ENCODE assay signal across 23 mouse cellular contexts in genomic region chr1:156610257-156610656, GRCm38 (mm10). TPM values are rescaled to one million over a fixed set of nuclear protein-coding genes. Genes with fewer than 3 reads are reported as not detected.
DNase-seq lines count a peak whose midpoint lies in the region; ATAC-seq and TF ChIP-seq lines count a peak whose summit lies in the region.
"Had no signal": no experiment of that assay in that cellular context is flagged by ENCODE, and none has a peak within 500 bp of the region (broad histone marks: within the 10 kb centered on the region; RNA-seq: fewer than 3 reads in every experiment).

No protein-coding gene starts in this region.

- H3K79me2 ChIP-seq in MEL (ENCODE audit: control insufficient read depth, insufficient read depth, low read length, poor library complexity): peaks cover 10% of the 10 kb centered on the region

- TF ChIP-seq EP300 in MEL (IDR thresholded peaks at IDR 0.05; ENCODE audit: low read depth in 1 of 2, low read length in 2 of 2): peak; percentile 86 to 94

- no peak for TF ChIP-seq RAD21 in MEL (IDR thresholded peaks at IDR 0.05; ENCODE audit: low read depth, low read length)

- peaks cover 18% of the 10 kb centered on the region for H3K4me1 ChIP-seq in liver, embryonic 11.5 days (replicated peaks; ENCODE audit: control insufficient read depth, insufficient read depth, low read length)
- peaks cover 11 to 23% of the 10 kb centered on the region in 2 experiments for H3K4me1 ChIP-seq in MEL (ENCODE audit: control insufficient read depth in 1 of 2, insufficient read depth in 2 of 2, low read length in 2 of 2)
- peaks cover 4% of the 10 kb centered on the region for H3K4me1 ChIP-seq in liver, embryonic 16.5 days (ENCODE audit: control insufficient read depth, low read depth, low read length)

- 0 out of 2 replicates have a peak overlapping the region, but pooled peaks have one; percentile 16 for H3K4me2 ChIP-seq in liver, embryonic 11.5 days
- H3K4me2 ChIP-seq in liver, embryonic 16.5 days (ENCODE audit: low read depth, low read length): no peak overlapping the region
- H3K4me2 ChIP-seq: embryonic facial prominence, embryonic 15.5 days; hindbrain, embryonic 12.5 days had no signal

- H3K27ac ChIP-seq in liver, embryonic 11.5 days (ENCODE audit: low read depth, low read length): no peak overlapping the region
- peak overlapping the region; percentile 89 for H3K27ac ChIP-seq in MEL (ENCODE audit: control insufficient read depth, low read depth, low read length)
- H3K27ac ChIP-seq in liver, embryonic 16.5 days (ENCODE audit: low read length): no peak overlapping the region
- H3K27ac ChIP-seq: embryonic facial prominence, embryonic 15.5 days; forebrain, embryonic 10.5 days; heart, embryonic 10.5 days; hindbrain, embryonic 12.5 days had no signal

- 47% methylated on average over 1 of the region's 1 CpGs for WGBS in liver, embryonic 11.5 days
- WGBS in liver, embryonic 16.5 days (ENCODE audit: insufficient replicate concordance): 35% methylated on average over 1 of the region's 1 CpGs

- no peak for TF ChIP-seq CTCF in MEL (IDR thresholded peaks at IDR 0.05 in 2 of 3, conservative IDR thresholded peaks at IDR 0.05 in 1 of 3; ENCODE audit: control insufficient read depth in 1 of 3, insufficient read depth in 1 of 3, low read depth in 2 of 3, low read length in 3 of 3, poor library complexity in 1 of 3, severe bottlenecking in 1 of 3)

- no peak overlapping the region for H3K9ac ChIP-seq in liver, embryonic 11.5 days (ENCODE audit: low read depth, low read length)
- H3K9ac ChIP-seq in MEL (ENCODE audit: control insufficient read depth, low read depth, low read length, poor library complexity, severe bottlenecking): peak overlapping the region; percentile 2; the same call in 1 of the 2 replicates
- no peak overlapping the region for H3K9ac ChIP-seq in liver, embryonic 16.5 days (ENCODE audit: low read depth, low read length)
- H3K9ac ChIP-seq: embryonic facial prominence, embryonic 15.5 days; hindbrain, embryonic 12.5 days had no signal

- no peaks in the 10 kb centered on the region for H3K36me3 ChIP-seq in liver, embryonic 11.5 days (ENCODE audit: control insufficient read depth, insufficient read depth, low read length)
- H3K36me3 ChIP-seq in MEL (ENCODE audit: control insufficient read depth in 1 of 2, insufficient read depth in 2 of 2, low read length in 2 of 2): peaks cover 0 to 34% of the 10 kb centered on the region in 2 experiments; a peak in 2 of 4 replicates
- H3K36me3 ChIP-seq in liver, embryonic 16.5 days (ENCODE audit: control insufficient read depth, insufficient read depth): no peaks in the 10 kb centered on the region
- H3K36me3 ChIP-seq: embryonic facial prominence, embryonic 15.5 days; hindbrain, embryonic 12.5 days had no signal

- no peak for DNase-seq in liver, embryonic 11.5 days (ENCODE audit: low spot score)
- DNase-seq in liver: no peak
- peak; percentile 85 for DNase-seq in MEL (ENCODE audit: low read depth, low spot score)
- DNase-seq in kidney, adult 8-10 months: no peak
- no peak for DNase-seq in heart, adult 11 months
- DNase-seq in adipocyte (ENCODE audit: low spot score): no peak
- DNase-seq: adrenal gland, postnatal 10 days; cerebellum, adult 11 months; cerebellum, adult 8-10 months; cerebellum, postnatal 14 days; embryo, embryonic 11 days; gastrocnemius, postnatal 36 days; heart, adult 18-20 months; heart, postnatal 10 days; heart, postnatal 4 days had no signal

- H3K27me3 ChIP-seq in liver, embryonic 11.5 days (replicated peaks; ENCODE audit: control insufficient read depth, insufficient read depth, low read length): no peaks in the 10 kb centered on the region
- H3K27me3 ChIP-seq in MEL (ENCODE audit: control insufficient read depth in 1 of 2, insufficient read depth in 2 of 2, low read length in 2 of 2): no peaks in the 10 kb centered on the region
- no peaks in the 10 kb centered on the region for H3K27me3 ChIP-seq in liver, embryonic 16.5 days (ENCODE audit: control insufficient read depth, insufficient read depth, low read depth, low read length)
- H3K27me3 ChIP-seq: embryonic facial prominence, embryonic 15.5 days; hindbrain, embryonic 12.5 days had no signal

- peak; percentile 56 for ATAC-seq in liver, embryonic 11.5 days (replicated peaks; ENCODE audit: low FRiP score)
- peak; percentile 45; the same call in 1 of the 2 replicates for ATAC-seq in liver, embryonic 16.5 days (ENCODE audit: low read depth)
- ATAC-seq: forebrain, embryonic 14.5 days; hindbrain, embryonic 16.5 days had no signal

- TF ChIP-seq POLR2A in MEL (IDR thresholded peaks at IDR 0.05; ENCODE audit: control insufficient read depth in 1 of 2, insufficient read depth in 1 of 2, low read depth in 1 of 2, low read length in 2 of 2, poor library complexity in 1 of 2): no peak

- H3K9me3 ChIP-seq in liver, embryonic 11.5 days (ENCODE audit: control insufficient read depth, low read length): no peaks in the 10 kb centered on the region
- H3K9me3 ChIP-seq in MEL (replicated peaks; ENCODE audit: insufficient read depth, low read length): no peaks in the 10 kb centered on the region
- H3K9me3 ChIP-seq in liver, embryonic 16.5 days (replicated peaks; ENCODE audit: control insufficient read depth, low read length): no peaks in the 10 kb centered on the region
- H3K9me3 ChIP-seq: embryonic facial prominence, embryonic 15.5 days; forebrain, embryonic 10.5 days; heart, embryonic 10.5 days; hindbrain, embryonic 12.5 days had no signal

- H3K4me3 ChIP-seq in liver, embryonic 11.5 days (ENCODE audit: low read depth, low read length): no peak overlapping the region
- 0 out of 4 replicates have a peak overlapping the region, but pooled peaks of 1 of the 2 experiments have one; percentile 0 for H3K4me3 ChIP-seq in MEL (ENCODE audit: control insufficient read depth in 1 of 2, insufficient read depth in 1 of 2, low read depth in 2 of 2, low read length in 2 of 2)
- H3K4me3 ChIP-seq in liver, embryonic 16.5 days (ENCODE audit: low read depth, low read length): no peak overlapping the region
- H3K4me3 ChIP-seq: embryonic facial prominence, embryonic 15.5 days; erythroblast, embryonic 14.5 days; forebrain, embryonic 10.5 days; heart, embryonic 10.5 days; hindbrain, embryonic 12.5 days had no signal

TF ChIP-seq in MEL, 35 proteins besides CTCF, POLR2A, EP300 and RAD21 (continues in another document):
- TF ChIP-seq TBP (IDR thresholded peaks at IDR 0.05; ENCODE audit: low read depth, low read length) (no peak), UBTF (IDR thresholded peaks at IDR 0.05; ENCODE audit: borderline replicate concordance, insufficient read depth, low read depth, low read length) (no peak), BHLHE40 (IDR thresholded peaks at IDR 0.05; ENCODE audit: borderline replicate concordance, low read depth, low read length) (no peak), RCOR1 (IDR thresholded peaks at IDR 0.05; ENCODE audit: low read depth, low read length) (peak; percentile 69), MYB (IDR thresholded peaks at IDR 0.05; ENCODE audit: low read depth, low read length) (no peak), SIN3A (IDR thresholded peaks at IDR 0.05; ENCODE audit: low read length) (peak; percentile 89), MXI1 (IDR thresholded peaks at IDR 0.05; ENCODE audit: low read depth, low read length) (peak; percentile 61; the same call in 1 of the 2 replicates), MAX (IDR thresholded peaks at IDR 0.05; ENCODE audit: low read length) (no peak), TAL1 (IDR thresholded peaks at IDR 0.05; ENCODE audit: low read length) (peak; percentile 37; the same call in 1 of the 2 replicates), MYC (IDR thresholded peaks at IDR 0.05; ENCODE audit: low read depth, low read length) (no peak), GABPA (IDR thresholded peaks at IDR 0.05; ENCODE audit: low read depth, low read length) (no peak), NELFE (IDR thresholded peaks at IDR 0.05; ENCODE audit: low read depth, low read length) (no peak), NRF1 (IDR thresholded peaks at IDR 0.05; ENCODE audit: insufficient read depth, low read depth, low read length, poor library complexity, severe bottlenecking) (no peak), ZNF384 (IDR thresholded peaks at IDR 0.05; ENCODE audit: low read depth, low read length) (no peak), TCF12 (IDR thresholded peaks at IDR 0.05; ENCODE audit: low read depth, low read length) (peak; percentile 85), HCFC1 (IDR thresholded peaks at IDR 0.05; ENCODE audit: low read depth, low read length) (no peak), ZC3H11A (IDR thresholded peaks at IDR 0.05; ENCODE audit: low read depth, low read length) (no peak), USF1 (IDR thresholded peaks at IDR 0.05; ENCODE audit: low read depth, low read length) (no peak), CHD1 (IDR thresholded peaks at IDR 0.05; ENCODE audit: low read depth, low read length) (no peak), POLR2AphosphoS2 (IDR thresholded peaks at IDR 0.05; ENCODE audit: low read length) (no peak), ETS1 (IDR thresholded peaks at IDR 0.05; ENCODE audit: low read depth, low read length) (peak; percentile 90), MAZ (IDR thresholded peaks at IDR 0.05; ENCODE audit: low read depth, low read length) (no peak), KAT2A (conservative IDR thresholded peaks at IDR 0.05; ENCODE audit: low read depth, low read length) (no peak), E2F4 (IDR thresholded peaks at IDR 0.05; ENCODE audit: borderline replicate concordance, low read depth, low read length) (no peak), ELF1 (IDR thresholded peaks at IDR 0.05; ENCODE audit: low read depth, low read length) (no peak), MAFK (IDR thresholded peaks at IDR 0.05; ENCODE audit: borderline replicate concordance, low read depth, low read length) (no peak), USF2 (IDR thresholded peaks at IDR 0.05; ENCODE audit: borderline replicate concordance in 1 of 2, insufficient read depth in 1 of 2, low read depth in 1 of 2, low read length in 2 of 2) (no peak), ZKSCAN1 (IDR thresholded peaks at IDR 0.05; ENCODE audit: low read depth, low read length) (no peak), SMC3 (IDR thresholded peaks at IDR 0.05; ENCODE audit: low read depth, low read length) (no peak), POLR2AphosphoS5 (IDR thresholded peaks at IDR 0.05; ENCODE audit: borderline replicate concordance, low read depth, low read length) (no peak), GATA1 (IDR thresholded peaks at IDR 0.05; ENCODE audit: low read depth, low read length) (peak; percentile 95), CHD2 (IDR thresholded peaks at IDR 0.05; ENCODE audit: low read length) (no peak)

RNA-seq across cellular contexts. Expression of gene Abl2, which starts 51.7 kb away (rescaled TPM):
- polyA plus RNA-seq in liver, embryonic 11.5 days (2014; fragmentation: Nextera tagmentation; extraction: Ambion mirVana): 3.0 and 4.0 TPM in 2 replicates
- total RNA-seq in MEL (2012; rRNA removed): 13.8 and 16.0 TPM in 2 replicates
- polyA plus RNA-seq in MEL (2012; ENCODE audit: insufficient read depth in 1 of 2, insufficient read length in 2 of 2, low read depth in 1 of 2, low replicate concordance in 2 of 2, missing spikeins in 1 of 2): 10 to 100 TPM in 1 of 2 experiments, not detected in 1; 17.5 TPM
- polyA plus RNA-seq in liver, embryonic 16.5 days (2015; fragmentation: Nextera tagmentation; extraction: Ambion mirVana): 0.79 and 0.87 TPM in 2 replicates
